Mouse (Mus musculus) MEL (cell line): ENCODE data around the gene Kif15. TPM values are rescaled to one million over a fixed set of nuclear protein-coding genes. Genes with fewer than 3 reads are reported as not detected.

Source experiments
- DNase-seq: peaks from one replicate; pipeline ENCODE4 v3.0.0; 2011; ENCODE audit warnings: low read depth, low spot score
- H3K27ac ChIP-seq: 2 replicates; pipeline ENCODE4 v1.5.1; 2012; ENCODE audit warnings: low read depth, mild to moderate bottlenecking, control low read depth, low read length, moderate library complexity; ENCODE audit not compliant: control insufficient read depth
- H3K27me3 ChIP-seq, 2 experiments: fragments of 150-350 bp in 1 of 2; sonication (generic) in 1 of 2; 2 replicates each; pipeline ENCODE4 v1.6.1; 2012; ENCODE audit warnings: low read length in 2 of 2, mild to moderate bottlenecking in 2 of 2, improper control_type of control experiment in 1 of 2, moderate library complexity in 1 of 2; ENCODE audit not compliant: insufficient read depth in 2 of 2, control insufficient read depth in 1 of 2
- H3K36me3 ChIP-seq, 2 experiments: 2 replicates each; pipeline ENCODE4 v1.6.1; 2012 to 2014; ENCODE audit warnings: low read length in 2 of 2, improper control_type of control experiment in 1 of 2, inconsistent platforms in 1 of 2, mild to moderate bottlenecking in 1 of 2; ENCODE audit not compliant: insufficient read depth in 2 of 2, control insufficient read depth in 1 of 2
- H3K4me1 ChIP-seq, 2 experiments: fragments of 150-350 bp in 1 of 2; sonication (generic) in 1 of 2; 2 replicates each; pipeline ENCODE4 v1.6.1; 2012; ENCODE audit warnings: low read length in 2 of 2, improper control_type of control experiment in 1 of 2, mild to moderate bottlenecking in 1 of 2; ENCODE audit not compliant: insufficient read depth in 2 of 2, control insufficient read depth in 1 of 2
- H3K4me3 ChIP-seq, 2 experiments: fragments of 150-350 bp in 1 of 2; sonication (generic) in 1 of 2; 2 replicates each; pipeline ENCODE4 v1.5.1; 2012; ENCODE audit warnings: low read depth in 2 of 2, low read length in 2 of 2, mild to moderate bottlenecking in 2 of 2, moderate library complexity in 2 of 2, control low read depth in 1 of 2, improper control_type of control experiment in 1 of 2; ENCODE audit not compliant: control insufficient read depth in 1 of 2, insufficient read depth in 1 of 2
- H3K79me2 ChIP-seq: 2 replicates; pipeline ENCODE4 v1.6.1; 2012; ENCODE audit warnings: mild to moderate bottlenecking, low read length, moderate library complexity; ENCODE audit not compliant: control insufficient read depth, poor library complexity, insufficient read depth
- H3K9ac ChIP-seq: 2 replicates; pipeline ENCODE4 v1.6.1; 2012; ENCODE audit warnings: low read depth, mild to moderate bottlenecking, control low read depth, low read length, moderate library complexity; ENCODE audit not compliant: control insufficient read depth, poor library complexity, severe bottlenecking
- H3K9me3 ChIP-seq: fragments of 150-350 bp; sonication (generic); replicated peaks from 2 replicates; pipeline ENCODE4 v1.6.1; 2012; ENCODE audit warnings: mild to moderate bottlenecking, low read length, improper control_type of control experiment, moderate library complexity; ENCODE audit not compliant: insufficient read depth
- BHLHE40 ChIP-seq: IDR thresholded peaks from 2 replicates; pipeline ENCODE4 v1.6.1; 2012; ENCODE audit warnings: low read depth, mild to moderate bottlenecking, inconsistent platforms, low read length, improper control_type of control experiment, borderline replicate concordance
- CHD2 ChIP-seq: IDR thresholded peaks from 2 replicates; pipeline ENCODE4 v1.6.1; 2011; ENCODE audit warnings: low read length, improper control_type of control experiment
- EP300 ChIP-seq, 2 experiments: IDR thresholded peaks; 2 replicates each; pipeline ENCODE4 v1.6.1; 2011; ENCODE audit warnings: improper control_type of control experiment in 2 of 2, low read length in 2 of 2, low read depth in 1 of 2, mild to moderate bottlenecking in 1 of 2
- ETS1 ChIP-seq: IDR thresholded peaks from 2 replicates; pipeline ENCODE4 v1.6.1; 2012; ENCODE audit warnings: low read depth, mild to moderate bottlenecking, inconsistent platforms, low read length, improper control_type of control experiment, moderate library complexity
- GATA1 ChIP-seq: IDR thresholded peaks from 2 replicates; pipeline ENCODE4 v1.6.1; 2011; ENCODE audit warnings: low read depth, low read length, improper control_type of control experiment
- HCFC1 ChIP-seq: IDR thresholded peaks from 2 replicates; pipeline ENCODE4 v1.6.1; 2012; ENCODE audit warnings: low read depth, mild to moderate bottlenecking, inconsistent platforms, low read length, improper control_type of control experiment, moderate library complexity
- MAX ChIP-seq: IDR thresholded peaks from 2 replicates; pipeline ENCODE4 v1.6.1; 2011; ENCODE audit warnings: low read length, improper control_type of control experiment
- MAZ ChIP-seq: IDR thresholded peaks from 2 replicates; pipeline ENCODE4 v1.6.1; 2012; ENCODE audit warnings: low read depth, mild to moderate bottlenecking, inconsistent platforms, low read length, improper control_type of control experiment
- MXI1 ChIP-seq: IDR thresholded peaks from 2 replicates; pipeline ENCODE4 v1.6.1; 2011; ENCODE audit warnings: mild to moderate bottlenecking, low read depth, low read length, improper control_type of control experiment
- MYB ChIP-seq: IDR thresholded peaks from 2 replicates; pipeline ENCODE4 v1.6.1; 2011; ENCODE audit warnings: mild to moderate bottlenecking, low read depth, low read length, improper control_type of control experiment
- NELFE ChIP-seq: IDR thresholded peaks from 2 replicates; pipeline ENCODE4 v1.6.1; 2011; ENCODE audit warnings: low read depth, low read length, improper control_type of control experiment
- RAD21 ChIP-seq: IDR thresholded peaks from 2 replicates; pipeline ENCODE4 v1.6.1; 2011; ENCODE audit warnings: mild to moderate bottlenecking, low read depth, low read length, improper control_type of control experiment
- SMC3 ChIP-seq: IDR thresholded peaks from 2 replicates; pipeline ENCODE4 v1.6.1; 2011; ENCODE audit warnings: low read depth, low read length, improper control_type of control experiment
- TAL1 ChIP-seq: IDR thresholded peaks from 2 replicates; pipeline ENCODE4 v1.6.1; 2012; ENCODE audit warnings: mild to moderate bottlenecking, inconsistent platforms, low read length, moderate library complexity, mixed read lengths
- TBP ChIP-seq: IDR thresholded peaks from 2 replicates; pipeline ENCODE4 v1.8.0; 2011; ENCODE audit warnings: low read depth, low read length, improper control_type of control experiment
- TCF12 ChIP-seq: IDR thresholded peaks from 2 replicates; pipeline ENCODE4 v1.6.1; 2014; ENCODE audit warnings: low read depth, mild to moderate bottlenecking, inconsistent platforms, low read length, improper control_type of control experiment, moderate library complexity
- ZC3H11A ChIP-seq: IDR thresholded peaks from 2 replicates; pipeline ENCODE4 v1.6.1; 2012; ENCODE audit warnings: low read depth, mild to moderate bottlenecking, inconsistent platforms, low read length, improper control_type of control experiment
- ZMIZ1 ChIP-seq: IDR thresholded peaks from 2 replicates; pipeline ENCODE4 v1.6.1; 2012; ENCODE audit warnings: low read depth, mild to moderate bottlenecking, inconsistent platforms, low read length, improper control_type of control experiment, moderate library complexity
- ZNF384 ChIP-seq: IDR thresholded peaks from 2 replicates; pipeline ENCODE4 v1.6.1; 2012; ENCODE audit warnings: low read depth, mild to moderate bottlenecking, inconsistent platforms, low read length, improper control_type of control experiment
- polyA plus RNA-seq, 2 experiments: library from polyadenylated mRNA; stranded (reverse) in 1 of 2; unstranded in 1 of 2; fragments of >175 nt in 1 of 2; fragments of >200 nt in 1 of 2; gene quantifications; 2 replicates each; pipeline versions ENCODE4 v1.2.1 to v1.2.4; 2012; ENCODE audit warnings: low replicate concordance in 2 of 2, low read depth in 1 of 2; ENCODE audit not compliant: insufficient read length in 2 of 2, insufficient read depth in 1 of 2, missing spikeins in 1 of 2
- total RNA-seq: library from RNA; depleted of rRNA; stranded (reverse); fragments of 300-350 nt; gene quantifications from 2 replicates; pipeline ENCODE4 v1.2.3, GENCODE M21; 2012

Gene Kif15
- total and polyA plus RNA-seq, 3 experiments, result 48.0 to 81.7 TPM; not detected in 1

GRCm38 (mm10) chr9:122922436-122922835 lies 28.4 kb upstream of the Kif15 start:
- H3K4me3 ChIP-seq, result no peak overlapping the region
- H3K9me3 ChIP-seq, result no peaks in the 10 kb centered on the region
- H3K9ac ChIP-seq, result no peak overlapping the region
- H3K79me2 ChIP-seq, result no peaks in the 10 kb centered on the region
- no peak for TF ChIP-seq SMC3
- TF ChIP-seq, all 39 proteins: peak for 0
- H3K4me1 ChIP-seq, result no peaks in the 10 kb centered on the region
- no peak for DNase-seq
- no peaks in the 10 kb centered on the region for H3K36me3 ChIP-seq
- H3K27ac ChIP-seq, result no peak overlapping the region
- peaks cover 2 to 6% of the 10 kb centered on the region in 2 experiments for H3K27me3 ChIP-seq

GRCm38 (mm10) chr9:122922936-122923381 lies 27.9 kb upstream of the Kif15 start, which contains the start of gene Zfp105:
Zfp105 (plus strand) TSS chr9:122923072.
- DNase-seq, result no peak
- Histone ChIP-seq H3K9me3 (no peaks in the 10 kb centered on the region), H3K36me3 (no peaks in the 10 kb centered on the region), H3K4me3 (no peak within 1 kb of the TSS), H3K4me1 (no peaks in the 10 kb centered on the region), H3K9ac (no peak within 1 kb of the TSS), H3K79me2 (no peaks in the 10 kb centered on the region)
- TF ChIP-seq MXI1 (no peak), ETS1 (no peak), TAL1 (no peak), ZMIZ1 (no peak), MAX (no peak), SMC3 (no peak), NELFE (no peak), CHD2 (no peak)
- TF ChIP-seq, all 39 proteins: peak for 0
- Histone ChIP-seq H3K27ac (no peak within 1 kb of the TSS), H3K27me3 (peaks cover 2 to 6% of the 10 kb centered on the region in 2 experiments)

GRCm38 (mm10) chr9:122928915-122929314 lies 21.9 kb upstream of the Kif15 start:
- peaks cover 2 to 5% of the 10 kb centered on the region in 2 experiments; a peak in 3 of 4 replicates for H3K27me3 ChIP-seq
- DNase-seq, result peak; percentile 10
- H3K27ac ChIP-seq, result no peak overlapping the region
- H3K79me2 ChIP-seq, result no peaks in the 10 kb centered on the region
- TF ChIP-seq EP300 (IDR thresholded peaks at IDR 0.05; ENCODE audit: low read depth in 1 of 2, low read length in 2 of 2), result peak in 1 of 2 experiments; percentile 30; a peak in 1 of 4 replicates
- no peak for TF ChIP-seq ZC3H11A
- TF ChIP-seq RAD21, result no peak
- TF ChIP-seq TBP, result no peak
- no peak for TF ChIP-seq MAZ
- TF ChIP-seq MYB, result no peak
- no peak for TF ChIP-seq HCFC1
- no peak for TF ChIP-seq ZNF384
- peak; percentile 64; the same call in 1 of the 2 replicates for TF ChIP-seq TCF12
- TF ChIP-seq GATA1, result no peak
- TF ChIP-seq BHLHE40, result no peak
- no peaks in the 10 kb centered on the region for H3K9me3 ChIP-seq
- no peaks in the 10 kb centered on the region; a peak in 1 of 4 replicates for H3K4me1 ChIP-seq
- H3K9ac ChIP-seq, result no peak overlapping the region
- no peak overlapping the region for H3K4me3 ChIP-seq
- H3K36me3 ChIP-seq, result no peaks in the 10 kb centered on the region
